Mouse (Mus musculus) embryo, embryonic 11 days (tissue): Measurements from ENCODE around the gene Etnk2.
"Not testable (repeated sequence)": the region's sequence is repeated elsewhere in the genome, so short reads cannot be mapped to it uniquely, and the experiment has no call there.

ENCODE experiments used
- DNase-seq: peaks from one replicate; pipeline ENCODE4 v3.0.0-alpha.2; 2015

Gene Etnk2

GRCm38 (mm10) chr1:133363276-133364021 is at the start of gene Etnk2:
Etnk2 (plus strand) TSS chr1:133363572.
- peak; percentile 85 for DNase-seq

DNA sequence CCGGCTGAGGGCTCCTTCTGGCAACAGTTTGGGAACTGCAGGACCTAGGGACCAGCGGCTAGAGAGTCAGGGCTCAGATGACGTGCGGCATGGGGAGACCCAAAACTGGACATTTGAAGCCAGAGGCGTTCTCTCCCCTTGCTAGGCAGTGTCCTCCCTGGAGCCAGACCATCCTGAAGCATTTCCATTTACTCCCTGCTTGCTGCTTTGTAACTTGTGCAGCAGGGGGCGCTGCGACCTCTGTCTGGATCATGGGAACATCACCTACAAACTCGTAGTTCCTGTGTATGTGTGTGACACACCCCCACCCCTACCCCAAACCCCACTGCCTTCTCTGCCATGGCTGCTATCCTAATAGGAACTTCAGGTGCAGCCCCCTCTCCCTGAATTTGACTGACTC is 49.0 kb upstream of the Etnk2 start:
- peak; percentile 72 for DNase-seq

DNA sequence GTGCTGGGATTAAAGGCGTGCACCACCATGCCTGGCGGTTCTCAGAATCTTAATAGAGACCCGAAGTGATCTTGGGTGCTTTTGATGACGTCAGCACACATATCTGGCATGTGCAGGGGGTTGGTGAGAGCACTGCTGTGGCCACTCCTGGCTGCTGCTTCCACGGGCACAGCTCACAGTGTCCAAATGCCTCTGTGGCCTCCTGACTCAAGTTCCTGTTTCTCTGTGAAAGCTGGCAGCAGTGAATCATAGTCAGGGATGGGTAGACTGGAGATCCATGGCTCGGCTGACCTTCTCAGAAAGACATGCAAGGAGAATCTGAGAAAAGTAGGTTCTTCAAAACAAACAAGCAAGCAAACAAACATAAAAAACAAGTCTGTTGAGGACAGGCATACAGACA is 47.6 kb upstream of the Etnk2 start:
- no peak for DNase-seq

DNA sequence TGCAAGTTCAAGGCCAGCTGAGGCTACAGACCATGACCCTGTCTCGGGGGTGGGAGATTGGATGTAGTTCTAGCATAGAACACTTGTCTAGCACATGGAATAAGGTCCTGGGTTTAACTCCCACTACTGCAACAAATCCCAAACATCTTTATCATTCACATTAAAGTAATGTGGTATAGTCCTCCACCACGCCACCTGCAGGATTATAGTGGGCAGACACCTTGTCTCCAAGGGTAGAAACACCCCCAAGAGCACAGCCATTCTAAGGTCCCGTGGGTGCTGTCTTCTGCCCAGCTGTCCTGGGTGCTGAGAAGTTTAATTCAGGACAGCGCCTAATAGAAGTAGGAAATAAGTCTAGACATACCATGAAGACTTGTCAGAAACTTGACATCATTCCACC is 46.8 kb upstream of the Etnk2 start:
- DNase-seq = no peak

DNA sequence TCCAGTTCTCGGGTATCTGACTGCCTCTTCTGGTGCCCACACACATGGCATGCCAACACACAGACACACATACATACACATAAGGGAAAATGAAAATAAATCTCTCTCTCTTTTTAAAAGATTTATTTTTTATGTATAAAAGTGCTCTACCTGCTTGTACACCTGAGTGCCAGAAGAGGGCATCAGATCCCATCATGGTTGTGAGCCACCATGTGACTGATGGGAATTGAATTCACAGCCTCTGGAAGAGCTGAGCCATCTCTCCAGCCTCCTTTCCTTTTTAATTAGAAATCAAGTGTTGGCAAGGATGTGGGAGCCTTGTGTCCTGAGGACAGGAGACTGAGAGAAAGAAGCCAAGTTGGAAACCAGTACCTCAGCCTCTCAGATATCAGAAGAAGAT is 46.2 kb upstream of the Etnk2 start:
- no peak for DNase-seq

DNA sequence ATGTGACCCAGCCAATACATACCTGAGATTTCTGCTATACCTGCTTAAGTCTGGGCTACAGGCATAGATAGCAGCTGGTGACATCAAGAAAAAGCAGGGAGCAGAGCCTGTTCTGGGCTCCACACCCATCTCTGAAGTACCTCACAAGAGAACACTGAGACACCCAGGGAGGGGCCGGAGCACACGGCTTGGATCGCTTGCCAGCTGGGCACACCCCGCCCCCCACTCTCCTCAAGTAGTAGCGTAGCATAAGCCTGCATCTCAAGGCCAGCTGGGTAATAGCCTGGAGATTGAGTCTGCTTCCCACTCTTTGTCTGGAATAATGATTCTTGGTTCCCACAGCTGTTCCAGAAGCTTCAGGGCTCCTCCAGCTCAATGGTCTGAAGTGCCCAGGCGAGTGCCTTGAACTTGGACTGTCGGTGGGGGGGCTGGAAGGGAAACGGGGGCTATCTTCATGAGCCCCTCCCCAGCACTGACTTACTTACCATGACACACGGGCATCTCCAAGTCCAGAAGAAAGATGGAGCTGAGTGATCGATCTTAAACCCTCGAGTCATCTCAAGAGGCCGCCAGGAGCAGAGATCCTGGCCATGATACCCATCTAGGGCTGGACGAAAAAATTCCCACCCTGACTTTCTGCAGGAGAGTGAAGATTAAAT is 42.0 kb upstream of the Etnk2 start, which contains the start of gene Kiss1:
Gene Kiss1, plus strand, starts transcription at position 609 of the 659 bp plus-strand sequence.
- no peak for DNase-seq

- peak; percentile 9 for DNase-seq
These were observed 40.0 kb upstream of the Etnk2 start for GRCm38 (mm10) chr1:133323333-133323732.

GRCm38 (mm10) chr1:133325951-133326350 is 37.4 kb upstream of the Etnk2 start:
- DNase-seq = no peak

DNA sequence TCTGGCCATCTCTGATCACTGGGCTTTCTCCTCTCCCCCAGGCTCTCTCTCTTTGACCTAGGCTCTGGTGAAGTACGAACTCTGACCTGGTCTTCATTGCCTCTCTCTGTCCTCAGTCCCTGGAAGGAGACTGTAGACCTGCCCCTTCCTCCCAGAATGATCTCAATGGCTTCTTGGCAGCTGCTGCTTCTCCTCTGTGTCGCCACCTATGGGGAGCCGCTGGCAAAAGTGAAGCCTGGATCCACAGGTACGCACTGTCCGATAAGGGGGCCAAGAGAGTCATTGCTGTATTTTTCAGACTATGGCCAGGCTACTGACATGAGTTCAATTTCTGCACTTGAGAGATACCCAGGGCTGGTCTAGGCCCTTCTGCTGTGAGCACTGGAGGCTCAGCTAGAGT is 36.3 kb upstream of the Etnk2 start:
- no peak for DNase-seq

GRCm38 (mm10) chr1:133328299-133328795 is 35.0 kb upstream of the Etnk2 start:
- peak; percentile 14 for DNase-seq

- peak; percentile 51 for DNase-seq
These were observed 34.3 kb upstream of the Etnk2 start for GRCm38 (mm10) chr1:133328896-133329637.

GRCm38 (mm10) chr1:133329638-133329964 is 33.8 kb upstream of the Etnk2 start:
- no peak for DNase-seq

GRCm38 (mm10) chr1:133331142-133331541 is 32.2 kb upstream of the Etnk2 start:
- DNase-seq = no peak

DNA sequence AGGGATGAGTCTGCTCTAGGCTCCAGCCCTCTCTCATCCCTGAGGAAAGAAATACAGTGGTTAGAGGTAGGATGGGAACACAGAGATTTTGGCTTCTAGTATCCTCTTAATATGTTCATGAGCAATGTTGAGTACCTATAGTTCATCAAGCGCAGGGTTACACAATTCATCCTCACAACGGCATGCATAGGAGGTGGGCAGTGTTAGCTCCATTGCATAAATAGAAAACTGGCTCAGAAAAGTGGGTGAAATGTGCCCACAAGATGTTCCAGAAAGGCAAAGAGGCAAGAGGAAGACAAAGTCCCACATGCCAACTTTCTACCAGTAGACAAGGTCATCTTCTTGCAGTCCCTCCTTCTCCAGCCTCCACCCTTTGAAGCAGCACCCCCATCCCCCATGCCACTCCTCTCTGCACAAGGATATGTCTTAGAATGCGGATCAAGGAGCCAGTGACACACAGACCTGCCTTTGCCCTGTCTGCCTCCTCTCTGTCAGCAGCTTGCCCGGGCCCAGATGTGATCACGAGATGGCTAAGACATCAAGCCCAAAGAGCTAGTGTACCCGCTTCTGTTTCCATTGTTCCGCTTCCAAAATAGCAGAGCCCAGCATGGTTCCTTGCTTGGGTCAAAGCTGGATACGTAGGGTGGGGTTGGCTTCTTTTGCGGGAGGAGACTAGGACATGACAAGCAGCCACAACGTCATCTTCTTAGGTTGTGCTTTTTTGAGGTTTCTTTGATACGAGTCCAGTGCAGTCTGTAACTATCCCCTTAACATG is 30.5 kb upstream of the Etnk2 start:
- no peak for DNase-seq

DNA sequence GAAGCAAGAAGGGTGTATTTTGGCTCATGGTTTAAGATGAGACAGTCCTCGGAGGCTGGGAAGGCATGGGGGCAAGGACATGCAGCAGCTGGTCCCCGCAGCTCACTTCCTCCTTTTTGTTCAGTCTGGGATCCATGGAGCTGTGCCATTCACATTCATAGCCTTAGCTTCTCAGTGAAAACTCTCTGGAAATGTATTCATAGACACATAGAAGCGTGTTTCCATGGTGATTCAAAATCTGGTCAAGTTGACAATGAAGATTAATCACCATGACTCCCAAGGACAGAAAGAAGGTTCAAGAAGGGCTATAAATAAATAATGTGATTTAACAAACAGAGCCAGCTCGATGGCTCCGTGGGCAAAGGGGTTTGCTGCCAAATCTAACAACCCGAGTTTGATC is 29.4 kb upstream of the Etnk2 start:
- DNase-seq = no peak

GRCm38 (mm10) chr1:133340403-133340802 is 23.0 kb upstream of the Etnk2 start:
- DNase-seq = not testable (repeated sequence)

GRCm38 (mm10) chr1:133344357-133344756 is 19.0 kb upstream of the Etnk2 start:
- no peak for DNase-seq

DNA sequence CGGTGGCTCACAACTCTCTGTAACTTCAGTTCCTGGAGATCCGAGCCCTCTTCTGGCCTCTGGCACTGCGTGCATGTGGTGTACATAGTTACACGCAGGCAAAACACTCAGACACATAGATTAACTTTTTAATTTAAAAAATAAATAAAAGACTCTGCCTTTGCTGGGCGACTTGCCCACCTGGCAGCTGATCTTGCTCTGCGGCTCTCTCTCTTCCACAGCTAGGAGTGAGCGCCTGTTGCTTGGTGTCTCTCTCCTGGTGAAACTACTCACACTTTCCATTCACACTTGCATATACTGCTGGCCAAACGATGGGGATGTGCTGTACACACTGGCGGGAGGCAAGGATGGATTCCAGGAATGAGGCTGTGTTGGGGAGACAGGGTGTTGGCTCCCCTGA is 16.8 kb upstream of the Etnk2 start:
- no peak for DNase-seq

GRCm38 (mm10) chr1:133347226-133347625 is 16.1 kb upstream of the Etnk2 start:
- DNase-seq = no peak

- no peak for DNase-seq
These were observed 15.5 kb upstream of the Etnk2 start for GRCm38 (mm10) chr1:133347693-133348520.

DNA sequence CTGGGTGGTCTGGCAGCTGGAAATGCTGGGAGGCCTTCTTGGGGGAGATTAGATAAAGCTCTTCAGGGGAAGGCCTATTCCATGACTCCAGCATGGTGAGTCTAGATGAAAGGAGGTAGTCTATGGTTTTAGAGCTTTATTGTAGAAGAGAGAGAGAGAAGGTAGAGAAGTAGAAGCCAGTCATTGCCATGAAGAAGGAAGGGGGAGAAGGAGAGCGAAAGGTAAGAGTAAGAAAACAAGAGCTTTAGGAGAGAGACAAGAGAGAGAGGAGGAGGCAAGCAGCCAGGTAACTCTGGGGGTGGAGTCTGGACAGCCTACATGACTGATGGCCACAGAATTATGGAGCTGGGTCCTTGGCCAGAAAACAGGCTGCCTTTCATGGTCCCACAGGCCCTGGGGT is 13.2 kb upstream of the Etnk2 start, which contains the start of gene Ren1:
Gene Ren1, plus strand, starts transcription at position 301 of the 400 bp plus-strand sequence.
- no peak for DNase-seq

DNA sequence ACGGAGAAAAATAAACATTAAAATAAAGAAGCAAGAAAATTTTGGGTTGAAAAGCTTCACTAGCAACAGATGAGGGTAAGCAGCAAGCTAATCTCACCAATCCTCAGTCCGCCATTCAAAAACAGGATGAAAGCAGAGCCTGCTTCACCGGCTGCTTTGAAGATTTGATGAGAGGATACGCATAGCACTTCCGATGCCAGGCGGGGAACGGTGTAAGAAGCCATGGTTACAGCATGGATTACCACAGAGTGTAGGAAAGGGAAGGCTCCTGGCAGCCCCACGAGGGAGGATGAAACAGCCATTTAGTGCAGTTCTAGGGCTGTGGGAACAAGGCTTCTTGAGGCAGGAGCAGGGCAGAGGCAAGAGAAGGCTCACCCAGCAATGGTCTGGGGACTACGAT is 11.6 kb upstream of the Etnk2 start:
- no peak for DNase-seq
